Mouse (Mus musculus): ENCODE results near the gene Ror1. TPM values are rescaled to one million over a fixed set of nuclear protein-coding genes. Genes with fewer than 3 reads are reported as not detected.

Ror1 gene
- polyA plus RNA-seq, 1 experiment from 2014 or later = 8.3 TPM

DNA sequence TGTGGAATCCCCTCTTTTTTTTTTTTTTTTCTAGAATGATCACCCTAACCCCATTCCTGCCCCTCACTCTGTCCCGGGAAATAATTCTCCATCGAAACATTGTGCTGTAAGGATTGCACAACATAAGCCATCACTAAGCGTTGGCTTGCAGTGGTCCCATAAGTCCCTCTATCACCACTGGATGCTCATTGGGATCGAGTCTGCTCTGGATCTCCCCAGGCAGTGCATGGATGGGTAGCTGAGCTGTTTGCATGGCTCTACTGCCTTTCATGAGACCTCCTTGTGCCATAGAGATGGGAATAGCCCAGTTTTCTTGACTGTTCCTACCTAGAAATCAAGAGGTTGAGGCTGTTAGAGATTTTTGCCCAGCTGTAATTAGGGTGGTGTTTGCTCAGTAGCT, 13.0 kb downstream of the Ror1 start:
- Histone ChIP-seq H3K4me3 (replicated peaks; ENCODE audit: low read depth, low read length) (no peak overlapping the region), H3K9me3 (replicated peaks; ENCODE audit: low read length) (no peaks in the 10 kb centered on the region), H3K4me1 (replicated peaks; ENCODE audit: insufficient read depth, low read length) (peaks cover 7% of the 10 kb centered on the region; the same call in 1 of the 2 replicates), H3K36me3 (ENCODE audit: insufficient read depth, low read length) (no peaks in the 10 kb centered on the region), H3K9ac (ENCODE audit: low read depth, low read length) (no peak overlapping the region), H3K27me3 (ENCODE audit: insufficient read depth, low read length) (no peaks in the 10 kb centered on the region), H3K4me2 (ENCODE audit: low read length) (no peak overlapping the region), H3K27ac (no peak overlapping the region)
- DNase-seq (ENCODE audit: low spot score) (no peak), ATAC-seq (replicated peaks; ENCODE audit: low FRiP score, low read depth) (no peak)
- 93% methylated on average over 4 of the region's 4 CpGs for WGBS
- TF ChIP-seq CTCF (IDR thresholded peaks at IDR 0.05; ENCODE audit: low read depth) = no peak

DNA sequence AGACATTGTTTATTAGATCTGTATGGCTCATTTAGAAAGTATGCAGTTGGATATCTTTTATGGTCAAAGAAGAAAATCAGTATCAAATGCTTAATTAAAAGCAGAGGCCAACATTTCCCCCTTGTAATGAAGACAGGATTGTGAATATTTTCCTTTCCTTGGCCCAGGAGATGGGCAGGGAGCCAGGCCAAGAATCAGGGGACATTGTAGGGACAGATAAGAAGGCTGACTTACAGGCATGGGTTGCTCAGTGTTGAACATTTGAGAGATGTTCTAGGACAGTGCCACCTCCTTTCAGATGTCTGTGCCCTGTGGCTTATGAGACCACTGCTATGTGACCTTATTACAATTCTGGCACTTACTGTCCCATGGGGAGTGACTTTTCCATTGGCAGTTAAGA, 18.6 kb downstream of the Ror1 start:
- Histone ChIP-seq H3K27me3 (ENCODE audit: insufficient read depth, low read length) (no peaks in the 10 kb centered on the region), H3K27ac (no peak overlapping the region), H3K9ac (ENCODE audit: low read depth, low read length) (no peak overlapping the region), H3K36me3 (ENCODE audit: insufficient read depth, low read length) (no peaks in the 10 kb centered on the region), H3K9me3 (replicated peaks; ENCODE audit: low read length) (no peaks in the 10 kb centered on the region), H3K4me3 (replicated peaks; ENCODE audit: low read depth, low read length) (no peak overlapping the region), H3K4me2 (ENCODE audit: low read length) (no peak overlapping the region), H3K4me1 (replicated peaks; ENCODE audit: insufficient read depth, low read length) (no peaks in the 10 kb centered on the region)
- ATAC-seq (replicated peaks; ENCODE audit: low FRiP score, low read depth) (no peak), DNase-seq (ENCODE audit: low spot score) (no peak)
- TF ChIP-seq CTCF (IDR thresholded peaks at IDR 0.05; ENCODE audit: low read depth) = no peak

DNA sequence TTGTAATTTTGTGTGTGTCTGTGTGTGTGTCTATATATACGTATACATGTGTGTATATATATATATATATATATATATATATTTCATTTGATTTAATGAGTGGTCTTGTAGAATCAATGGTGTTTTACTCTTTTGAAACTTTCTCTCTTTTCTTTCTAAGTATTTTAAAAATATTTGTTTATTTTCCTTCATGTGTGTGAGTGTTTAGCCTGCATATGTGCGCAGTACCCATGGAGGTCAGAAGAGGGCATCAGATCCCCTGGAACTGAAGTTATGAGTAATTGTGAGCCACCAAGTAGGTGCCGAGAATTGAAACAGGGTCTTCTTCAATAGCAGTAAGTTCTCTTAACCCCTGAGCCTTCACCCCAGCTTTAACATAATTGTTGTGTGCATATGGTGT, 20.8 kb downstream of the Ror1 start:
- DNase-seq (ENCODE audit: low spot score) (no peak), ATAC-seq (replicated peaks; ENCODE audit: low FRiP score, low read depth) (no peak)
- Histone ChIP-seq H3K9ac (ENCODE audit: low read depth, low read length) (no peak overlapping the region), H3K27ac (no peak overlapping the region), H3K4me3 (replicated peaks; ENCODE audit: low read depth, low read length) (no peak overlapping the region), H3K9me3 (replicated peaks; ENCODE audit: low read length) (no peaks in the 10 kb centered on the region), H3K36me3 (ENCODE audit: insufficient read depth, low read length) (no peaks in the 10 kb centered on the region), H3K4me2 (ENCODE audit: low read length) (no peak overlapping the region), H3K27me3 (ENCODE audit: insufficient read depth, low read length) (no peaks in the 10 kb centered on the region), H3K4me1 (replicated peaks; ENCODE audit: insufficient read depth, low read length) (no peaks in the 10 kb centered on the region)
- peak; percentile 19; the same call in 1 of the 2 replicates for TF ChIP-seq CTCF (IDR thresholded peaks at IDR 0.05; ENCODE audit: low read depth)
- WGBS = 93% methylated on average over 3 of the region's 3 CpGs

DNA sequence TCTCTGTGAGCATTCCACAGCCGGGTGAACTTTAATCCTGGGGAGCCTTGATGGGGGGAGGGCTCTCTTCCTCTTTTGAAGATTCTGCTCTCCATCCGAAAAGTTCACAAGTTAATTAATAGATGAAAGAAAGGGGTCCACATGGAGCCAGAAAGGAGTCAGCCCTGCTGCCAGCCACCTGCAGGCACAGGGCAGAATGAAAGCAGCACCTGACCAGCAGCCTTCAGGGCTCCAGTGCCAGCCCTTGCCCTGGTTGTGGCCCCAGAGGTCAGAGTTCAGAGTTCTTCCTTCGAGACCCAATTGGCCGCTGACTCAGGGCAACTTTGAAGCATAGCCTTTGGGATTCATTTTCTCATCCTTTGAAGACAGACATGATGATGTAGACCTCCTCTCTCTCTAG, 23.1 kb downstream of the Ror1 start:
- DNase-seq (ENCODE audit: low spot score) (no peak), ATAC-seq (replicated peaks; ENCODE audit: low FRiP score, low read depth) (no peak)
- WGBS = 44% methylated on average over 4 of the region's 4 CpGs

DNA sequence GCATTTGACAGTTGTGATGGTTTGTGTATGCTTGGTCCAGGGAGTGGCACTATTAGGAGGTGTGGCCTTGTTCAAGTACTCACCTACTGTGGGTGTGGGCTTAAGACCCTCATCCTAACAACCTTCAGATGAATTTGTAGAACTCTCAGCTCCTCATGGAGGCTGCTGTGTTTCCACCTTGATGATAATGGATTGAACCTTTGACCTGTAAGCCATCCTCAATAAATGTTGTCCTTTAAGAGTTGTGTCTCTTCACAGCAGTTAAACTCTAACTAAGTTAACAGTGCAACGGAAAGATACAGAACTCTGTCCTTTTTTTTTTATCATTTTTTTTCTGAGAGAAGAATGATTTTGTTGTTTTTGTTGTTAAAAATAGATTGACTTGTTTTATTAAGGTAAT, 23.8 kb downstream of the Ror1 start:
- Histone ChIP-seq H3K4me1 (replicated peaks; ENCODE audit: insufficient read depth, low read length) (no peaks in the 10 kb centered on the region), H3K27ac (no peak overlapping the region), H3K9ac (ENCODE audit: low read depth, low read length) (no peak overlapping the region), H3K9me3 (replicated peaks; ENCODE audit: low read length) (no peaks in the 10 kb centered on the region), H3K27me3 (ENCODE audit: insufficient read depth, low read length) (no peaks in the 10 kb centered on the region), H3K4me3 (replicated peaks; ENCODE audit: low read depth, low read length) (no peak overlapping the region), H3K36me3 (ENCODE audit: insufficient read depth, low read length) (no peaks in the 10 kb centered on the region), H3K4me2 (ENCODE audit: low read length) (no peak overlapping the region)
- DNase-seq (ENCODE audit: low spot score) = no peak
- no peak for ATAC-seq (replicated peaks; ENCODE audit: low FRiP score, low read depth)
- WGBS = 79% methylated on average over 1 of the region's 1 CpGs
- no peak for TF ChIP-seq CTCF (IDR thresholded peaks at IDR 0.05; ENCODE audit: low read depth)

More for the DNA sequence above, 23.1 kb downstream of the Ror1 start:
- Histone ChIP-seq H3K9me3 (replicated peaks; ENCODE audit: low read length) (no peaks in the 10 kb centered on the region), H3K4me2 (ENCODE audit: low read length) (no peak overlapping the region), H3K9ac (ENCODE audit: low read depth, low read length) (no peak overlapping the region), H3K36me3 (ENCODE audit: insufficient read depth, low read length) (no peaks in the 10 kb centered on the region), H3K27ac (no peak overlapping the region), H3K27me3 (ENCODE audit: insufficient read depth, low read length) (no peaks in the 10 kb centered on the region), H3K4me3 (replicated peaks; ENCODE audit: low read depth, low read length) (no peak overlapping the region), H3K4me1 (replicated peaks; ENCODE audit: insufficient read depth, low read length) (no peaks in the 10 kb centered on the region)
- no peak for TF ChIP-seq CTCF (IDR thresholded peaks at IDR 0.05; ENCODE audit: low read depth)

DNA sequence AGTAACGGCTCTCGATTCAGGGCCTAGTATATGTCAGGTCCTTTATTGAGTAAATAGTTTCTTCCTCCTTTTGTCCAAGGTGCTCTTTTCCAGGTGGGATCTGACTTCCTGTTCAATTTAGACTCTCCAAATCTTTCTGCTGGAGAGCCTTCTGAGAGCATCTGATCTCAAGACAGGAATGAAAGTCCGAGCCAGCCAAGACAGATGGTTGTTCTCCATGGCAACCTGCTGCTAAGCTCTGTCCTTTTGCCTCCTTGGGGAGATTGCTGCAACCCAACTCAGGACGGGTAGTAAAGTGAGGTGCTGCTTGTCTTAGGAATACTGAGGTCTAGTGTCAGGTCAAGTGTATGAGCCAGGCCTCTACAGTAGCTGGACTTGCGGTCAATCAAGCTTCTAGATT, 25.0 kb downstream of the Ror1 start:
- ATAC-seq (replicated peaks; ENCODE audit: low FRiP score, low read depth) (no peak), DNase-seq (ENCODE audit: low spot score) (no peak)
- Histone ChIP-seq H3K27ac (no peak overlapping the region), H3K36me3 (ENCODE audit: insufficient read depth, low read length) (no peaks in the 10 kb centered on the region), H3K4me1 (replicated peaks; ENCODE audit: insufficient read depth, low read length) (no peaks in the 10 kb centered on the region), H3K9me3 (replicated peaks; ENCODE audit: low read length) (no peaks in the 10 kb centered on the region), H3K4me3 (replicated peaks; ENCODE audit: low read depth, low read length) (no peak overlapping the region), H3K27me3 (ENCODE audit: insufficient read depth, low read length) (no peaks in the 10 kb centered on the region), H3K9ac (ENCODE audit: low read depth, low read length) (no peak overlapping the region), H3K4me2 (ENCODE audit: low read length) (no peak overlapping the region)
- WGBS = 73% methylated on average over 5 of the region's 5 CpGs
- TF ChIP-seq CTCF (IDR thresholded peaks at IDR 0.05; ENCODE audit: low read depth) = no peak

DNA sequence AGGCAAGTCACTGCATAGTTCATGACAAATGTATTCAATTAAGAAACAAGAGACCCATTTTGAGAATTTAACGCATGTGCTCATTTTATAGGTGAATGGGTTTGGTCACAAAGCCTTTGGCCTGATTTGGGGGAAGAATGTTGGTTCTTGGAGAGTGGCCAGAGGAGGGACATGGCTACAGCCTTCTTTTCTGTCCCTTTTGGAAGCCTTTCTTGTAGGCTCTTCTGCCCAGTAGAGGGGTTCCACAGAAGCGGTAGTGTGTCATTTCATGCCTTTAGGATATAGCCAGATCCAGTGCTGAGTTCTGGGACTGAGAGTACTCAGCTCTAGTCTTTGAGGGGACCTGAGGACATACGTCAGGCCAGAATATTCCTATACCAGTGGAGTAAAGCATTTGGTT, 26.8 kb downstream of the Ror1 start:
- ATAC-seq (replicated peaks; ENCODE audit: low FRiP score, low read depth) = no peak
- no peak for DNase-seq (ENCODE audit: low spot score)
- 85% methylated on average over 3 of the region's 3 CpGs for WGBS
- Histone ChIP-seq H3K9ac (ENCODE audit: low read depth, low read length) (no peak overlapping the region), H3K36me3 (ENCODE audit: insufficient read depth, low read length) (no peaks in the 10 kb centered on the region), H3K27ac (no peak overlapping the region), H3K4me3 (replicated peaks; ENCODE audit: low read depth, low read length) (no peak overlapping the region), H3K4me2 (ENCODE audit: low read length) (no peak overlapping the region), H3K27me3 (ENCODE audit: insufficient read depth, low read length) (no peaks in the 10 kb centered on the region), H3K4me1 (replicated peaks; ENCODE audit: insufficient read depth, low read length) (no peaks in the 10 kb centered on the region), H3K9me3 (replicated peaks; ENCODE audit: low read length) (no peaks in the 10 kb centered on the region)
- TF ChIP-seq CTCF (IDR thresholded peaks at IDR 0.05; ENCODE audit: low read depth) = no peak
